Mouse (Mus musculus) left cerebral cortex, adult 2 months (tissue): ENCODE measurements around the gene Uhrf1bp1. TPM values are rescaled to one million over a fixed set of nuclear protein-coding genes. Genes with fewer than 3 reads are reported as not detected.

Source experiments
- DNase-seq, 2 experiments: peaks; one replicate each; pipeline ENCODE4 v3.0.0; 2021 to 2022; ENCODE audit warnings: low spot score in 2 of 2, mixed read lengths in 1 of 2; ENCODE audit errors: extremely low spot score in 1 of 2
- H3K27ac ChIP-seq: fragments of 200-600 bp; 2 replicates; pipeline ENCODE4 v1.8.1; 2022
- H3K4me3 ChIP-seq: fragments of 200-600 bp; 2 replicates; pipeline ENCODE4 v1.8.1; 2022
- CTCF ChIP-seq: fragments of 200-600 bp; IDR thresholded peaks from 2 replicates; pipeline ENCODE4 v1.8.1; 2022; ENCODE audit warnings: antibody characterized with exemption, mild to moderate bottlenecking, moderate library complexity
- intact Hi-C: fragments of 180-260 bp; cut with DNase I; formaldehyde crosslinking; loops from one replicate; pipeline ENCODE4 v1.15.1; 2025
- long read RNA-seq, 2 experiments: library from polyadenylated mRNA; stranded (forward); transcript quantifications; one replicate each; pipeline ENCODE4 v2.0.0; 2021; ENCODE audit warnings: borderline mapping rate in 2 of 2
- total RNA-seq, 2 experiments: library from RNA; stranded (reverse); gene quantifications; 2 replicates each; pipeline ENCODE4 v1.2.3; 2021

The Uhrf1bp1 gene
- 10 to 100 TPM; 20.3 to 20.8 TPM for total RNA-seq
- long read RNA-seq, experiment 1, full-length matches to known transcripts: 2 of 16 reads
- long read RNA-seq, experiment 1, partial matches to known transcripts: 7 of 16 reads
- long read RNA-seq, experiment 1, other reads (novel, unspliced or antisense): 7 of 16 reads
- long read RNA-seq, experiment 2, full-length matches to known transcripts: 3 of 17 reads
- long read RNA-seq, experiment 2, partial matches to known transcripts: 7 of 17 reads
- long read RNA-seq, experiment 2, other reads (novel, unspliced or antisense): 7 of 17 reads

DNA sequence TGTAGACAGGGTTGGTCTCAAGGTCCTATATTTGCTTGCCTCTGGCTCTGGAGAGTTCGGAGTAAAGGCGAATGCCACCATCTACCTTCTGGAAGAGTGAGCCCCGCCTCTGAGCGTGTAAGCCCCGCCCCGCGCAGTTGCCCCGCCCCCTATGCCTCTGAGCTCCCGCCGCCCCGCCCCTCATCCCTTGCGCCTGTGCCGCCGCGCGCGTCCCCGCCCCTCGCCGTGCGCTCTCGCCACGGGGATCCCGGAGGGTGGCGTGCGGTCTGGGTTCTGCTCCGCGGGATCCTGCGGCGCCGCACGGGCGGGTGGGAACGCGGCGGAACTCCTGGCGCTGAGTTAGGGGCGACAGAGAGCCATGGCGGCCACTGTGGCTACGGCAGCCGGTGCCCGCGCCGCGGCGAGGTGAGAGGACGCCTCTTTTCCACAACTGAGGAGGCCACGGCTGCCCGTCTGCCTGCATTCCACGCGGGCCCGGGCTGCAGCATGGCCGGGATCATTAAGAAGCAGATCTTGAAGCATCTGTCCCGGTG, at the start of gene Uhrf1bp1:
Uhrf1bp1 (plus strand) TSS at position 177 of the 533 bp plus-strand sequence.
- peak; percentile 83 for DNase-seq
- intact Hi-C loops: loop anchor here (2.0 kb wide), 1 partner anchor 50 kb away; no protein-coding TSS in a partner anchor
- peak within 1 kb of the TSS; percentile 96 for H3K4me3 ChIP-seq
- TF ChIP-seq CTCF: no peak; the same call in 1 of the 2 replicates
- H3K27ac ChIP-seq: peak within 1 kb of the TSS; percentile 86

- TF ChIP-seq CTCF: no peak
- no peak for DNase-seq
- Histone ChIP-seq H3K4me3 (no peak overlapping the region), H3K27ac (no peak overlapping the region)
- intact Hi-C loops: no loop called here
Measured at GRCm38 (mm10) chr17:27807542-27808078, 48.6 kb upstream of the Uhrf1bp1 start.

- Histone ChIP-seq H3K27ac (no peak overlapping the region), H3K4me3 (no peak overlapping the region)
- DNase-seq: no peak
- TF ChIP-seq CTCF: no peak
- intact Hi-C loops: no loop called here
Measured at GRCm38 (mm10) chr17:27810569-27811331, 45.5 kb upstream of the Uhrf1bp1 start.

DNA sequence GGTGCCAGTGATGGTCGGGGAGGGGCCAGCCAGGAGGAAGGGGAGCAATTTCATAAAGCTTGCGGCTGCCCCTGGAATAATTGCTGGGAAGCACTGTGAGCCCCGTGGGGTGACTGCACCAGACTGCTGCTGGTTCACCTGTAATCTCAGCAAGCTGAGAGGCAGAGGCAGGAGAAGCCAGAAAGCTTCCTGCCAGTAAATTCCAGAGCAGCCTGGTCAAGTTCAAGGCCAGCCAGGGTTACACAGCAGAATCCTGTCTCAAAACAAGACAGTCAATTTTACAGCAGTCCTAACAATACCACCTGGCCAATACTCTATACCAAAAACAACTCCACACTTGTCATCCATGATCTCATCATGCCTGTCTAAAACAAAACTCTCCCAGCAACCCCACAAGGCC, 44.3 kb upstream of the Uhrf1bp1 start:
- no peak overlapping the region for H3K27ac ChIP-seq
- no peak for TF ChIP-seq CTCF
- H3K4me3 ChIP-seq: no peak overlapping the region
- no peak for DNase-seq
- intact Hi-C loops: no loop called here

DNA sequence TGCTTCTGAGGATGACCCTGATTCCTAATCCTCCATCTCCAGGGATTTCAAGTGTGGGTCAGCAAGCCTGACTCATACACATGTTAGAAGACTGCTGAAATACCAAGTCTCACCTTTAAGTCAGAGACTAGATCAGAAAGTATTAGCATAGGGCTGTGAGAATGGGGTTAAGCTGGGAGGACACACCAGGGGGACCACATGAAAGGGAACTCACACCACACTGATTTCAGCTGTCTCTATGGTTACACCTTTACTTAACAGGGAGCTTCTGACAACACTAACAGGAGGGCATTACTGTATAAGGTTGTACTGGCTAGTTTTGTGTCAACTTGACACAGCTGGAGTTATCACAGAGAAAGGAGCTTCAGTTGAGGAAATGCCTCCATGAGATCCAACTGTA, 41.6 kb upstream of the Uhrf1bp1 start:
- intact Hi-C loops: no loop called here
- no peak overlapping the region for H3K4me3 ChIP-seq
- no peak overlapping the region for H3K27ac ChIP-seq
- DNase-seq: no peak
- TF ChIP-seq CTCF: no peak

DNA sequence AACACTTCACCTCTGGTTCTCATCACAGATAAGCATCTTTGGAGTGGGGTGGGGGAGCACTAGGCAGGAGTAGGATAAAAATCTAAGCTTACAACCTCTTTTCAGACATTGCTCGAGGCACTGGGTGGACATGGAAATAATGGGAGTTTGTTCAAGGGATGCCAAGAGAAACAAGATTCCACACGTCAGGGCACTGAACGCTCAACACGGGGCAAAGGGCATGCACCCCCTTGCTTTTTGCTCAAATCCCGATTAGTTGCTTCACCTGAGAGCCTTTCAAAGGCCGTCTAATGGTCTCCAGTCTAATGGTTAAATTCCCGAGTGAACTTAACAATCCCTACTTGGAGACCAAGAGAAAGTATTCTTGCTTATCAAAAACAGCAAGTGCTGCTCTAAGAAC, 37.2 kb upstream of the Uhrf1bp1 start:
- Histone ChIP-seq H3K27ac (no peak overlapping the region), H3K4me3 (peak overlapping the region; percentile 85)
- intact Hi-C loops: no loop called here
- no peak for TF ChIP-seq CTCF
- DNase-seq: no peak

DNA sequence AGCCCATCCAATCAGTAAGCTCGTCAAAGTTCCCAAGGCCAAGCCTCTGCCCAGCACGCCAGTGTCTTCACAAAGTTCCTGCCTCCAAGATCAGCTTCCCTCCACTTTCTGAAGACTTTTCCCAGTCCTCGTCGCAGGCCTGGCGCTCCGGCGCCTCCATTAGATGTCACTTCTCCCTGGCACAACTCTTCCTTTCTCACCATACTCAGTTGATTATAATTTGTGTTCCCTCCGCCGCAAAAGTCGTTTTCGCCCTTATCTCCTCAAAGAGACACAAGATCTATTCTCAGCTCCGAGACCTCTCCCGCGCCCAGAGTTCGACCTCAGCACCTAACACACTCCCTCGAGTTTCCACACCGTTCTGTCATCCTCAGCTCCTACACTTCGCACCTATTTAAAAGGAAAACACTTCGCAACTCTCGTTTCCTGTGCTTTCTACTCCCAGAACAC, 36.7 kb upstream of the Uhrf1bp1 start:
- Histone ChIP-seq H3K27ac (peak overlapping the region; percentile 73), H3K4me3 (peak overlapping the region; percentile 85)
- intact Hi-C loops: no loop called here
- peak in 1 of 2 experiments; percentile 28 for DNase-seq
- TF ChIP-seq CTCF: no peak

GRCm38 (mm10) chr17:27819971-27820567, 36.2 kb upstream of the Uhrf1bp1 start:
- no peak for TF ChIP-seq CTCF
- H3K27ac ChIP-seq: peak overlapping the region; percentile 73
- intact Hi-C loops: loop anchor here (1.0 kb wide), 1 partner anchor 20 kb away; no protein-coding TSS in a partner anchor
- peak in 1 of 2 experiments; percentile 46 for DNase-seq
- H3K4me3 ChIP-seq: peak overlapping the region; percentile 85

GRCm38 (mm10) chr17:27820568-27821406, 35.5 kb upstream of the Uhrf1bp1 start, which contains the start of gene D17Wsu92e:
TSS of gene D17Wsu92e (minus strand) at chr17:27820648.
- no peak; the same call in 1 of the 2 replicates for TF ChIP-seq CTCF
- peak within 1 kb of the TSS; percentile 85 for H3K4me3 ChIP-seq
- intact Hi-C loops: loop anchor here (1.0 kb wide), 1 partner anchor 20 kb away; no protein-coding TSS in a partner anchor
- DNase-seq: peak; percentile 97 to 98
- H3K27ac ChIP-seq: peak within 1 kb of the TSS; percentile 96

- intact Hi-C loops: no loop called here
- peak overlapping the region; percentile 96 for H3K27ac ChIP-seq
- DNase-seq: no peak
- TF ChIP-seq CTCF: no peak
- peak overlapping the region; percentile 72 for H3K4me3 ChIP-seq
Measured at GRCm38 (mm10) chr17:27821407-27822338, 34.6 kb upstream of the Uhrf1bp1 start.
